Mouse (Mus musculus) megakaryocyte-erythroid progenitor cell, adult 5 weeks (primary cell): ENCODE results near the gene Cpn1. TPM values are rescaled to one million over a fixed set of nuclear protein-coding genes. Genes with fewer than 3 reads are reported as not detected.

Experiments used
- polyA plus RNA-seq: library from polyadenylated mRNA; stranded (reverse); fragments of >175 nt; gene quantifications from 2 replicates; pipeline ENCODE4 v1.2.3, GENCODE M21; 2012

Gene Cpn1
- polyA plus RNA-seq, result 0.38 and 0.53 TPM in 2 replicates

GRCm38 (mm10) chr19:43986069-43986794 lies at the start of gene Cpn1:
Cpn1 (minus strand) TSS chr19:43986556.

DNA sequence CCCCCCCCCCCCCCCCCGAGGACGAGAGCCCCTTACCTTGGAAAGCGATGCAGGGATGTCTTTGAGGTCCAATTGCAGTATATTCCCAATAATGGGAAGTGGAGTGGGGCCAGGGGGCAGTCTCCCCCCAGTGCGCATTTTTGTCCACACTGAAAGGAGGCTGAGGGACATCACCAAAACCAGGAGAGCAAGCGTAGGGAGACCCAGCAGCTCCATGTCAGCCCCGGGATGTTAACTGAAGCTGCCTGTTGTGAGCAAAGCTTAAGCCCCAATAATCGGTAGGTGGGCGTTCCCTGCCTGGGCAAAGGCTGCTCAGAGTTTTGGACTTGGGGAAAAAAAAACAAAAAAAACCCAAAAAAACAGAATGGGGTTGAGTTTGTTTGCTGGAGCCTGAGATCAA lies 42.6 kb upstream of the Cpn1 start, which contains the start of gene Cyp2c23:
Cyp2c23 (minus strand) TSS at position 237 of the 400 bp plus-strand sequence.

DNA sequence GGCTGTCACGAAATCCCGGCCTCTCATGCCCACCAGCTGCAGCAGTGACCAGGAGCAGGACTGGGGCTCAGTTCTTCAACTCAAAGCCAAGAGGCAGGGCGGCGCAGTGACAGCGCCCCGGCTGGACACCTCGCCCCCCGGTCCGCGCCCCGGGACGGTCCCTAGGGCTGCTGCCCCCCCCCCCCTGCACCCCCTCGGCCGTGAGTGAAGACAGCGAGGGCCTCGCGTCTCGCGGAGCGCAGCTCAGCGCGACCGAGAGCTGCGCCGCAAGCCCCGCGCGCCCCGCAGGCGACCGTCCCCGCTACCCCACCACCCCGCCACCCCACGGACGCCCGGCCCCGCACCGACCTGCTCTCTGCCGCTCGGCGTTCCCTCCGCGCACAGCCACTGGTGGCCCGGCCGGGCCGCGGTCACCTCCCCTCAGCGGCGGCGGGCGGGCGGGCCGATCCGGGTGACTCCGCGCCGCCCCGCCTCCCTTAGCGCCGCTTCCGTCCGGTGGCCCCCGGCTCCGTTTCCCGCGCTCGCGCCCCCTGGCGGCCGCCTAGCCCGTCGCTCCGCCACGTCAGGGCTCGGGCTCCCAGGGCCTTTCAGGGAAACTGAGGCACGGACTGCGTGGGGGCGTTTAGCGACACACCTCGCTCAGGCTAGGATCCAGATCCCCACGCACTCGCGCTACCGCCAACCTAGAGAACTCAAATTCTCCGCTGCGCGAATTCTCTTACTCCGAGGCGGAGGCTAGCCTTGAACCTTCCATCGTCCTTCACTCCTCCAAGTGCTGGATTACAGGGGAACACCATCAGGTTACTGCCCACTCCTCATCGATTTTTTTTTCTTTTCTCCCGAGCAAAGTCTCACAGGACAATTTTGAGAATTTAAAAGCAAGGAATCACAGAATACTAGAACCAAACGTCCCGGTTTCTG lies 46.3 kb downstream of the Cpn1 start, which contains the start of gene Dnmbp:
Dnmbp (minus strand) TSS at position 423 of the 921 bp plus-strand sequence.

Other genes starting within 250 kb of the Cpn1 start
- 5.2 and 5.5 TPM in 2 replicates for gene Cutc, start 233.6 kb downstream of the Cpn1 start, polyA plus RNA-seq
- gene Cox15, start 233.6 kb downstream of the Cpn1 start, polyA plus RNA-seq, result 3.8 and 4.2 TPM in 2 replicates
- 0.05 and 0.06 TPM in 2 replicates for gene Abcc2, start 204.4 kb downstream of the Cpn1 start, polyA plus RNA-seq
- gene Dnmbp, start 46.4 kb downstream of the Cpn1 start, polyA plus RNA-seq, result 6.0 and 6.6 TPM in 2 replicates
- gene Cyp2c23, start 42.7 kb upstream of the Cpn1 start, polyA plus RNA-seq, result not detected in 2 replicates
- 26.3 and 30.6 TPM in 2 replicates for gene Erlin1, start 83.2 kb upstream of the Cpn1 start, polyA plus RNA-seq
- 14.5 TPM in 2 replicates for gene Chuk, start 120.9 kb upstream of the Cpn1 start, polyA plus RNA-seq
- 5.7 and 6.5 TPM in 2 replicates for gene Cwf19l1, start 149.3 kb upstream of the Cpn1 start, polyA plus RNA-seq
- gene Bloc1s2, start 159.9 kb upstream of the Cpn1 start, polyA plus RNA-seq, result 179 and 203 TPM in 2 replicates
- gene Pkd2l1, start 205.9 kb upstream of the Cpn1 start, polyA plus RNA-seq, result not detected in 2 replicates
- gene Scd3, start 216.7 kb upstream of the Cpn1 start, polyA plus RNA-seq, result not detected in 2 replicates